Mouse (Mus musculus) G1E (cell line): ENCODE measurements around the gene Gng13.

Experiments
- CTCF ChIP-seq: IDR thresholded peaks from 2 replicates; pipeline ENCODE4 v1.5.1; 2012; ENCODE audit warnings: low read depth, low read length, inconsistent platforms, mixed read lengths
- GATA1 ChIP-seq: IDR thresholded peaks from 2 replicates; pipeline ENCODE4 v1.6.1; 2012; ENCODE audit warnings: borderline replicate concordance, low read length, inconsistent platforms, mixed read lengths
- POLR2AphosphoS5 ChIP-seq: IDR thresholded peaks from 2 replicates; pipeline ENCODE4 v1.6.1; 2012; ENCODE audit warnings: low read depth, low read length, inconsistent platforms; ENCODE audit not compliant: insufficient replicate concordance

DNA sequence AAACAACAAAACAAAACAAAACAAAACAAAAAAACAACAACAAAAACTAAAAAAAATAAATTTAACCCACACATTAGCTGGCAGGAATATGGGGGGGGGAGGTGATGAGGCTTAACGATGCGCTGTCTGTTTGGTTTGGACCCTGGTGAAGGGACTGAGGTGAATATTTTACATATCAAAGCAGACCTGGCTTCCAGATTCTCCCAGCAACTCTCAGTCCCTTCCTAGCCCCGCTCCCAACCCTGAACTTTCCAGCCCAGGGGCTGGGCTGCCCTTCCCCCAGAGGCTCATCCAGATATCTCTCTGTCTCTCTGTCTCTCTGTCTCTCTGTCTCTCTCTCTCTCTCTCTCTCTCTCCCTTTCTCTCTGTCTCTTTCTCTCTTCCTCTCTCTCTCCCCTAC lies 45.6 kb downstream of the Gng13 start:
- no peak for TF ChIP-seq CTCF
- TF ChIP-seq POLR2AphosphoS5: no peak
- TF ChIP-seq GATA1: no peak
